Mouse (Mus musculus) CD8-positive naive resting alpha-beta T cell, adult 57 days (primary cell): ENCODE measurements around the gene Tdpoz5. TPM values are rescaled to one million over a fixed set of nuclear protein-coding genes. Genes with fewer than 3 reads are reported as not detected.

ENCODE experiments used
- total RNA-seq: library from RNA; stranded (reverse); gene quantifications from one replicate; pipeline ENCODE4 v1.2.4, GENCODE M21; 2023

Gene Tdpoz5
- total RNA-seq = not detected

DNA sequence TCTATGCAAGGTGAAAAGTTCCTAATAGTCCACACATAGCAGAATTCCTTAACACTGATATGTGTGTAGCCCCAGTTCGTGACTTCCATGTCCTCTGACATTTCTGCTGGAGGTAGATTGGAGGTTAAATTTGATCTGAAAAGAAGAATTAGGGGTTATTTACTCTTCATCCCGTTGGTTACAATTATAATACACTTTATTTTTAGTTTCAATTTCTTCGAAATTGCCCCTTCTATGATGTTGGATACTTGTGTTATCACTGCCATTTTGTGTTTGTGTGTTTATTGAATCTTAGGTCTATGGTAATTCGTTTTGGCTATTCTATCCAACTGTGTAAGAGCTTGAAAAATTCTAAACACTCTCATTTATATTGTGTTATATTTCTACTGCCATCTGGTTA, at the start of gene Tdpoz5:
Tdpoz5 (minus strand) TSS at position 101 of the 400 bp plus-strand sequence.

DNA sequence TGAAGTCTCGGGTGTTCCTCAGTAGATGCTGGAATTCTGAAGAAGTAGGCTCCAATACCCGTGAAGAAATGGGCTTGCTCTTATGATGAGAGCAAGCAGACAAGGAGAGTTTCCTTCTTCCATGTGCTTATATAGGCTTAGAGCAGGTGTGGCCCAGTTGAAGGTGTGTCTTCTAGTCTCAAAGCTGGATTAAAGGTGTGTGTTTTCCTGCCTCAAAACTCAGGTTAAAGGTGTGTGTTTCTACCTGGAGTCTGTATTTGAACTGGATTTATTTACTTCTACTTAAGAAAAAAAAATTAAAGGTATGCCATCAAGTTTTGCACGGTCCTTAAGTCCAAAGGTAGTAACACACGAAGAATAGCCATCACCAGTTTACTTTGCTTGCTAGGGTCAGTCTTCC, 17.7 kb downstream of the Tdpoz5 start, which contains the start of gene Gm9117:
Gm9117 (minus strand) TSS at position 101 of the 400 bp plus-strand sequence.

Other genes with a start within 250 kb of the Tdpoz5 start
- not detected for gene Gm5773, start 188.3 kb downstream of the Tdpoz5 start, total RNA-seq
- gene Tdpoz4, start 164.9 kb downstream of the Tdpoz5 start, total RNA-seq = not detected
- gene Tdpoz3, start 135.3 kb downstream of the Tdpoz5 start, total RNA-seq = not detected
- not detected for gene Gm9117, start 17.8 kb downstream of the Tdpoz5 start, total RNA-seq
- not detected for gene Gm9125, start 93.6 kb upstream of the Tdpoz5 start, total RNA-seq
- gene Gm10697, start 111.3 kb upstream of the Tdpoz5 start, total RNA-seq = not detected
- gene Gm10696, start 216.9 kb upstream of the Tdpoz5 start, total RNA-seq = not detected
- not detected for gene Gm5286, start 235.4 kb upstream of the Tdpoz5 start, total RNA-seq